Mouse (Mus musculus): ENCODE measurements around the gene Mmp2.
A peak's percentile ranks its signal among the peaks of the same experiment; 100 is the strongest.
"Not testable (repeated sequence)": the region's sequence is repeated elsewhere in the genome, so short reads cannot be mapped to it uniquely, and the experiment has no call there.

Mmp2 gene

GRCm38 (mm10) chr8:92827243-92828034, at the start of gene Mmp2:
Mmp2 (plus strand) TSS chr8:92827291.
- DNase-seq (ENCODE audit: low read depth, low spot score): no peak

- DNase-seq (ENCODE audit: low read depth, low spot score): no peak
Measured at GRCm38 (mm10) chr8:92780976-92781375, 46.1 kb upstream of the Mmp2 start.

GRCm38 (mm10) chr8:92783906-92784610, 43.0 kb upstream of the Mmp2 start:
- no peak for DNase-seq (ENCODE audit: low read depth, low spot score)

- peak; percentile 27 for DNase-seq (ENCODE audit: low read depth, low spot score)
Measured at GRCm38 (mm10) chr8:92790835-92791234, 36.3 kb upstream of the Mmp2 start.

GRCm38 (mm10) chr8:92791999-92792398, 35.1 kb upstream of the Mmp2 start:
- DNase-seq (ENCODE audit: low read depth, low spot score): not testable (repeated sequence)

GRCm38 (mm10) chr8:92793852-92794580, 33.1 kb upstream of the Mmp2 start:
- no peak for DNase-seq (ENCODE audit: low read depth, low spot score)

- no peak for DNase-seq (ENCODE audit: low read depth, low spot score)
Measured at GRCm38 (mm10) chr8:92797527-92797931, 29.6 kb upstream of the Mmp2 start.

GRCm38 (mm10) chr8:92799406-92799805, 27.7 kb upstream of the Mmp2 start:
- no peak for DNase-seq (ENCODE audit: low read depth, low spot score)

GRCm38 (mm10) chr8:92801231-92801630, 25.9 kb upstream of the Mmp2 start:
- DNase-seq (ENCODE audit: low read depth, low spot score): no peak

GRCm38 (mm10) chr8:92802591-92802990, 24.5 kb upstream of the Mmp2 start:
- DNase-seq (ENCODE audit: low read depth, low spot score): no peak

- no peak for DNase-seq (ENCODE audit: low read depth, low spot score)
Measured at GRCm38 (mm10) chr8:92812773-92813172, 14.3 kb upstream of the Mmp2 start.

- DNase-seq (ENCODE audit: low read depth, low spot score): no peak
Measured at GRCm38 (mm10) chr8:92815661-92816060, 11.4 kb upstream of the Mmp2 start.

- DNase-seq (ENCODE audit: low read depth, low spot score): peak; percentile 92
Measured at GRCm38 (mm10) chr8:92817928-92818818, 8.9 kb upstream of the Mmp2 start.

GRCm38 (mm10) chr8:92821151-92821550, 5.9 kb upstream of the Mmp2 start:
- DNase-seq (ENCODE audit: low read depth, low spot score): no peak

GRCm38 (mm10) chr8:92822386-92822785, 4.7 kb upstream of the Mmp2 start:
- no peak for DNase-seq (ENCODE audit: low read depth, low spot score)

GRCm38 (mm10) chr8:92825991-92826390, 1.1 kb upstream of the Mmp2 start:
- DNase-seq (ENCODE audit: low read depth, low spot score): no peak

GRCm38 (mm10) chr8:92828251-92828743, 1.2 kb downstream of the Mmp2 start:
- no peak for DNase-seq (ENCODE audit: low read depth, low spot score)

GRCm38 (mm10) chr8:92834065-92834731, 7.1 kb downstream of the Mmp2 start:
- DNase-seq (ENCODE audit: low read depth, low spot score): no peak

GRCm38 (mm10) chr8:92834786-92835500, 7.9 kb downstream of the Mmp2 start:
- DNase-seq (ENCODE audit: low read depth, low spot score): no peak

- DNase-seq (ENCODE audit: low read depth, low spot score): no peak
Measured at GRCm38 (mm10) chr8:92835901-92836300, 8.8 kb downstream of the Mmp2 start.
